Mouse (Mus musculus) liver, adult 2 months (tissue): Measurements from ENCODE around the gene Phxr2. TPM values are rescaled to one million over a fixed set of nuclear protein-coding genes. Genes with fewer than 3 reads are reported as not detected.
A peak's percentile ranks its signal among the peaks of the same experiment; 100 is the strongest.

ENCODE experiments used
- DNase-seq: peaks from one replicate; pipeline ENCODE4 v3.0.0-alpha.2; 2011; ENCODE audit warnings: low read depth, low spot score; ENCODE audit errors: extremely low read depth
- H3K27ac ChIP-seq: fragments of 200-500 bp; replicated peaks from 2 replicates; pipeline ENCODE4 v1.5.1; 2012; ENCODE audit warnings: low read depth, mild to moderate bottlenecking, control low read depth, inconsistent platforms, low read length; ENCODE audit not compliant: insufficient read depth
- H3K27me3 ChIP-seq: fragments of 200-500 bp; 2 replicates; pipeline ENCODE4 v1.6.1; 2012; ENCODE audit warnings: mild to moderate bottlenecking, moderate library complexity, low read length, inconsistent platforms; ENCODE audit not compliant: control insufficient read depth, insufficient read depth
- H3K36me3 ChIP-seq: fragments of 200-500 bp; 2 replicates; pipeline ENCODE4 v1.6.1; 2012; ENCODE audit warnings: low read length, inconsistent platforms; ENCODE audit not compliant: control insufficient read depth, insufficient read depth
- H3K4me1 ChIP-seq: fragments of 200-500 bp; 2 replicates; pipeline ENCODE4 v1.6.1; 2011; ENCODE audit warnings: low read length; ENCODE audit not compliant: control insufficient read depth, insufficient read depth
- H3K4me3 ChIP-seq: fragments of 200-500 bp; 2 replicates; pipeline ENCODE4 v1.5.1; 2011; ENCODE audit warnings: low read depth, mild to moderate bottlenecking, control low read depth, low read length, moderate library complexity; ENCODE audit not compliant: insufficient read depth
- H3K79me2 ChIP-seq: fragments of 200-500 bp; 2 replicates; pipeline ENCODE4 v1.6.1; 2012; ENCODE audit warnings: inconsistent platforms, mild to moderate bottlenecking, low read length, moderate library complexity; ENCODE audit not compliant: control insufficient read depth, insufficient read depth
- H3K9ac ChIP-seq: fragments of 200-500 bp; 2 replicates; pipeline ENCODE4 v1.6.1; 2012; ENCODE audit warnings: low read depth, mild to moderate bottlenecking, control low read depth, inconsistent platforms, low read length
- CTCF ChIP-seq: fragments of 200-500 bp; IDR thresholded peaks from 2 replicates; pipeline ENCODE4 v1.5.1; 2011; ENCODE audit warnings: low read depth, low read length, control low read depth
- POLR2A ChIP-seq: fragments of 200-500 bp; IDR thresholded peaks from 2 replicates; pipeline ENCODE4 v1.6.1; 2011; ENCODE audit warnings: low read length, control low read depth; ENCODE audit not compliant: insufficient read depth; ENCODE audit errors: extremely low read depth
- WGBS: fragments of 180-500 bp; shearing (Covaris S2); methylation state at CpG from one replicate; pipeline ENCODE4 v1.1.7; 2018; 5-methylcytosine and 5-hydroxymethylcytosine counted together
- polyA plus RNA-seq: library from polyadenylated mRNA; depleted of rRNA; stranded (reverse); fragments of >200 nt; gene quantifications from 2 replicates; pipeline ENCODE4 v1.2.3, GENCODE M21; 2012; rRNA removed
- total RNA-seq: library from RNA; depleted of rRNA; stranded (reverse); fragments of >200 nt; gene quantifications from 2 replicates; pipeline ENCODE4 v1.2.3, GENCODE M21; 2014; rRNA removed

Phxr2 gene
- total and polyA plus RNA-seq, 2 experiments: not detected

DNA sequence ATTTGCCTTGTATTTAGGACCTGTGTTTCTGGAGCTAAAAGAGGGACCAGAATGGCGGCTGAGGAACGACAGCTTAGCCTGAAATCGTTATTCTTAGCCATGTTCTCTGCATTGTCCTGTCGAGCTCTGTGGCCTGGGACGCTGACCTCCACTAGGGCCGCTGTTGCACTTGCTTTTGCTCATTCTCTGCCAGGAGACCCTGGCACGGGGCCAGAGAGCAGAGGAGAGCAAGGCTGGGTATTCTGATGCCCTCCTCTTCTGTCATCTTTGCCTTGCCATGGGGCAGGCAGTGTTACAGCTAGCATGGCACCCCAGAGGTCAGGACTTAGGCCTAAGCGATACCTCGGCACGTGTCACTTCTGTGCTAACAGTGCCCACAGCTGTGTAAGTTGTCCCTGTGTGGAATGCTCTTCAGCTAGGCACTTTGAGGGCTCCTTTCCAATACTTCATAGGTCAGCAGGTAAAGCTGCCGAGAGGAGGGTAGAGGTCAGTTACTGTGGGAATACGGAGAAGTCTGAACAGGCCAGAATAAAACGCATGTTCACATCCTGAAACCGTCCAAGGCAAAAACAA is 42.6 kb downstream of the Phxr2 start:
- 33% methylated on average over 14 of the region's 14 CpGs for WGBS
- no peak overlapping the region for H3K4me3 ChIP-seq
- H3K36me3 ChIP-seq: no peaks in the 10 kb centered on the region
- no peak overlapping the region for H3K9ac ChIP-seq
- H3K4me1 ChIP-seq: peaks cover 5% of the 10 kb centered on the region; the same call in 1 of the 2 replicates
- TF ChIP-seq CTCF: peak; percentile 51
- TF ChIP-seq POLR2A: no peak
- no peaks in the 10 kb centered on the region for H3K27me3 ChIP-seq
- peak; percentile 83 for DNase-seq
- no peaks in the 10 kb centered on the region for H3K79me2 ChIP-seq
- H3K27ac ChIP-seq: no peak overlapping the region

DNA sequence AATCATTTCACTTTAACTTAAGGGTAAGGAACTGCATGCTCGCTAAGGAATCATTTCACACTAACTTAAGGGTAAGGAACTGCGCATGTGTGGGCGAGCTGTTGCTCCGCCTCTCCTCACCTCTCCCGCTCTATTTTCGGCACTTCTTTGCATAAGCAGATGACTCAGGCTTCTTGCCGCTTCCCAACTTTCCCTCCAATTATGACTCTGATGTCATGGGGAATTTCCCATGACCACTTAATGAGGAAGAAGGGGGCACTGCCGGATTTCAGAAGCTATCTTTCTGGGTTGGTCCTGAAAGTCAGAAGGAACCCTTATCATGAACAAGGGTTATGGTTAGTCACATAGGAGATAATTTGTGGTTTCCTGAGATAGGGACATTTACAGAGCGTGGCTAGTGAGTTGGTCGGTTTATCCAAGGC is 44.5 kb downstream of the Phxr2 start:
- WGBS: 78% methylated on average over 10 of the region's 10 CpGs

DNA sequence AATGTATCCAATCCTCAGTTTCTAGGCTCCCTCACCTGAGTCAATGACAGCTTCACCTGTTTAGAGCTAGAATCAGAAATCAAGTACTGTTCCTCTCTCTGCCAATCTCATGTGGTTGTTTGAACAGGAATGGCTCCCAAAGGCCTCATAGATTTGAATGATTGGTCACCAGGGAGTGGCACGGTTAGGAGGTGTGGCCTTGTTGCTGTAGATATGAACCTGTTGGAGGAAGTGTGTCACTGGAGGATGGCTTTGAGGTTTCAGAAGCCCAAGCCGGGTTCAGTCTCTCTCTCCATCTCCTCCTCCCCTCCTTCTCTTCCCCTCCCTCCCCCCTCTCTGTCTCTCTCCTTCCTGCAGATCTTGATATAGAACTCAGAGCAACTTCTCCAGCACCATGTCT is 47.5 kb downstream of the Phxr2 start:
- Histone ChIP-seq H3K4me3 (no peak overlapping the region), H3K27me3 (no peaks in the 10 kb centered on the region), H3K36me3 (no peaks in the 10 kb centered on the region), H3K79me2 (no peaks in the 10 kb centered on the region), H3K9ac (no peak overlapping the region), H3K27ac (no peak overlapping the region), H3K4me1 (peaks cover 4% of the 10 kb centered on the region; the same call in 1 of the 2 replicates)
- WGBS: 89% methylated on average over 2 of the region's 2 CpGs
- DNase-seq: no peak
- TF ChIP-seq POLR2A (no peak), CTCF (no peak)

More for the DNA sequence above, 44.5 kb downstream of the Phxr2 start:
- Histone ChIP-seq H3K36me3 (no peaks in the 10 kb centered on the region), H3K9ac (no peak overlapping the region), H3K27ac (no peak overlapping the region), H3K79me2 (no peaks in the 10 kb centered on the region), H3K4me3 (no peak overlapping the region), H3K27me3 (no peaks in the 10 kb centered on the region), H3K4me1 (peaks cover 5% of the 10 kb centered on the region; the same call in 1 of the 2 replicates)
- TF ChIP-seq CTCF (no peak), POLR2A (no peak)
- peak; percentile 25 for DNase-seq

DNA sequence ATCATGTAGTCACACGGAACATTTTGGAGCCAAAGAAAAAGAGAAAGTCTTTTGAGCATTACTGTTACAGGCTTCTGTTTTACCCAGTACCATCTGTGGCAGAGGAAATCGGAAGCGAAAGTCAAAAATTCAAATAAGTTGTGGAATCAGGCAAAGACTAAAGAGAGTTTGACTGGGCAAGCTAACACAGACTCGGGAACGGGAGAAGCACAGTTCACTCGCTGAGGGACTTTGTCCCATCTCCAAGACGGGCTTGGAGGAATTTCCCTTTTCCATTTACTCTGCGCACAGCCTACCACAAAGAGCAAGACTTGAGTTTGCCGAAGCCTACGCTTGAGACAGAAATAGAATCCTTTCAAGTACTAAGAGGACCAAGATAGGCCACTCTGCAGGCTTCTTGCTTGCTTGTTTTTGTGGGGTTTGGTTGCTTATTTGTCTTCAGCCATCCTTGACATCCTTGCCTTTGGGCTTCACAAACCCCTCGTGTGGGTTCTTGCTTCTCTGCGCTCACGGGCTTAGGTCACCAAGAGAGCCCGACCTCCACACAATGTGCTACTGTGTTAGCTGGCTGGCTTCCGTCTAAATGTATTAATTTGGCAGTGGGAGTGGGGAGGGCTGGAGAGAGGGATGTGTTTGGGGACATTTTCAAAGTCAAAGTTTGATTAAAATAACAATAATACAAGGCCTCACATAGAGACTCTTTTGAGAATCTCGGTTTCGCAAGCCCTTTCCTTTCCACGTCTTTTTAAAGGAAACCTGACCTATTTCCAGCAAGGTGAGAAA is 49.8 kb downstream of the Phxr2 start:
- no peak for DNase-seq
- Histone ChIP-seq H3K9ac (no peak overlapping the region), H3K79me2 (no peaks in the 10 kb centered on the region), H3K4me3 (no peak overlapping the region), H3K36me3 (no peaks in the 10 kb centered on the region), H3K4me1 (no peaks in the 10 kb centered on the region), H3K27ac (no peak overlapping the region), H3K27me3 (no peaks in the 10 kb centered on the region)
- no peak for TF ChIP-seq CTCF
- TF ChIP-seq POLR2A: no peak
- WGBS: 92% methylated on average over 18 of the region's 18 CpGs

Other genes with a start within 250 kb of the Phxr2 start
- gene Atp2b1, start 211.9 kb downstream of the Phxr2 start, total RNA-seq: 28.8 and 31.5 TPM in 2 replicates
- gene Atp2b1, start 211.9 kb downstream of the Phxr2 start, polyA plus RNA-seq: 4.7 and 5.2 TPM in 2 replicates
- 1.8 and 2.3 TPM in 2 replicates for gene Poc1b, start 19.3 kb downstream of the Phxr2 start, total RNA-seq
- gene Poc1b, start 19.3 kb downstream of the Phxr2 start, polyA plus RNA-seq: 1.7 and 2.0 TPM in 2 replicates
- 6.6 and 6.9 TPM in 2 replicates for gene Galnt4, start 18.2 kb downstream of the Phxr2 start, total RNA-seq
- gene Galnt4, start 18.2 kb downstream of the Phxr2 start, polyA plus RNA-seq: 1.0 and 1.3 TPM in 2 replicates
- 29.3 and 29.9 TPM in 2 replicates for gene Dusp6, start 136.9 kb upstream of the Phxr2 start, total RNA-seq
- gene Dusp6, start 136.9 kb upstream of the Phxr2 start, polyA plus RNA-seq: 45.5 and 48.4 TPM in 2 replicates